Mouse (Mus musculus) forebrain, embryonic 14.5 days (tissue): ENCODE data around the gene Ttc9c. TPM values are rescaled to one million over a fixed set of nuclear protein-coding genes. Genes with fewer than 3 reads are reported as not detected.

Source experiments
- ATAC-seq: fragments of 200-750 bp; cut with Nextera tagmentation; 2 replicates; pipeline ENCODE4 v1.8.0; 2017; ENCODE audit warnings: mild to moderate bottlenecking, moderate library complexity
- DNase-seq: peaks from one replicate; pipeline ENCODE4 v3.0.0-alpha.2; 2015; ENCODE audit warnings: low spot score
- H3K27ac ChIP-seq: fragments of 300-500 bp; sonication (generic); 2 replicates; pipeline ENCODE4 v1.5.1; 2014; ENCODE audit warnings: low read depth, mild to moderate bottlenecking, control low read depth, low read length, moderate library complexity
- H3K27me3 ChIP-seq: fragments of 300-500 bp; sonication (generic); replicated peaks from 2 replicates; pipeline ENCODE4 v1.6.1; 2014; ENCODE audit warnings: low read length, control low read depth, mixed read lengths; ENCODE audit not compliant: control insufficient read depth, insufficient read depth
- H3K36me3 ChIP-seq: fragments of 300-500 bp; sonication (generic); 2 replicates; pipeline ENCODE4 v1.6.1; 2014; ENCODE audit warnings: low read length, control low read depth; ENCODE audit not compliant: control insufficient read depth, insufficient read depth
- H3K4me1 ChIP-seq: fragments of 300-500 bp; sonication (generic); 2 replicates; pipeline ENCODE4 v1.6.1; 2014; ENCODE audit warnings: antibody characterized with exemption, low read length, control low read depth; ENCODE audit not compliant: control insufficient read depth, insufficient read depth
- H3K4me2 ChIP-seq: fragments of 300-500 bp; sonication (generic); 2 replicates; pipeline ENCODE4 v1.6.1; 2014; ENCODE audit warnings: mild to moderate bottlenecking, control low read depth, low read length
- H3K4me3 ChIP-seq: fragments of 300-500 bp; sonication (generic); 2 replicates; pipeline ENCODE4 v1.5.1; 2014; ENCODE audit warnings: low read depth, low read length, control low read depth
- H3K9ac ChIP-seq: fragments of 300-500 bp; sonication (generic); 2 replicates; pipeline ENCODE4 v1.6.1; 2014; ENCODE audit warnings: mild to moderate bottlenecking, low read length, control low read depth, moderate library complexity
- H3K9me3 ChIP-seq: fragments of 300-500 bp; sonication (generic); replicated peaks from 2 replicates; pipeline ENCODE4 v1.6.1; 2016; ENCODE audit warnings: low read length, control low read depth, mixed read lengths; ENCODE audit not compliant: control insufficient read depth
- WGBS: fragments of 180-500 bp; shearing (Covaris S2); extraction: QIAGEN DNeasy Blood & Tissue Kit; methylation state at CpG from one replicate; pipeline ENCODE4 v1.1.7; 2014; 5-methylcytosine and 5-hydroxymethylcytosine counted together
- polyA plus RNA-seq: library from polyadenylated mRNA; unstranded; fragments of >200 nt; fragmentation: Nextera tagmentation; extraction: Ambion mirVana; gene quantifications from 2 replicates; pipeline ENCODE4 v1.2.1, GENCODE M21; 2014

The Ttc9c gene
- polyA plus RNA-seq, 1 experiment from 2014 or later, result 50.7 TPM

- WGBS, result 2% methylated on average over 25 of the region's 25 CpGs
- H3K4me2 ChIP-seq, result peak within 1 kb of the TSS; percentile 75
- H3K9me3 ChIP-seq, result no peaks in the 10 kb centered on the region
- H3K4me3 ChIP-seq, result peak within 1 kb of the TSS; percentile 68
- H3K27me3 ChIP-seq, result no peaks in the 10 kb centered on the region
- peak within 1 kb of the TSS; percentile 78 for H3K9ac ChIP-seq
- peak; percentile 75 for ATAC-seq
- peaks cover 13% of the 10 kb centered on the region for H3K4me1 ChIP-seq
- peak; percentile 95 for DNase-seq
- 0 out of 2 replicates have a peak within 1 kb of the TSS, but pooled peaks have one; percentile 14 for H3K27ac ChIP-seq
- H3K36me3 ChIP-seq, result peaks cover 18% of the 10 kb centered on the region
Observed at GRCm38 (mm10) chr19:8798264-8798946, 20.7 kb downstream of the Ttc9c start, which contains the start of gene Polr2g. Gene Polr2g, minus strand, starts transcription at chr19:8798577.

- H3K36me3 ChIP-seq, result peaks cover 27% of the 10 kb centered on the region
- no peak overlapping the region for H3K9ac ChIP-seq
- DNase-seq, result no peak
- H3K27ac ChIP-seq, result no peak overlapping the region
- H3K4me1 ChIP-seq, result no peaks in the 10 kb centered on the region
- H3K9me3 ChIP-seq, result no peaks in the 10 kb centered on the region
- ATAC-seq, result no peak
- no peak overlapping the region for H3K4me2 ChIP-seq
- no peak overlapping the region for H3K4me3 ChIP-seq
- WGBS, result 72% methylated on average over 7 of the region's 7 CpGs
- H3K27me3 ChIP-seq, result no peaks in the 10 kb centered on the region
Observed at GRCm38 (mm10) chr19:8790171-8790570, 29.0 kb downstream of the Ttc9c start.

- H3K27me3 ChIP-seq, result no peaks in the 10 kb centered on the region
- WGBS, result 37% methylated on average over 1 of the region's 1 CpGs
Observed at GRCm38 (mm10) chr19:8789171-8789570, 30.0 kb downstream of the Ttc9c start.

GRCm38 (mm10) chr19:8788521-8788920 is 30.6 kb downstream of the Ttc9c start:
- no peak overlapping the region for H3K27ac ChIP-seq
- H3K27me3 ChIP-seq, result no peaks in the 10 kb centered on the region
- H3K9me3 ChIP-seq, result no peaks in the 10 kb centered on the region
- peaks cover 15% of the 10 kb centered on the region for H3K36me3 ChIP-seq
- 19% methylated on average over 3 of the region's 3 CpGs for WGBS
- peak; percentile 25 for DNase-seq
- H3K9ac ChIP-seq, result no peak overlapping the region
- H3K4me2 ChIP-seq, result no peak overlapping the region
- H3K4me1 ChIP-seq, result no peaks in the 10 kb centered on the region
- no peak overlapping the region for H3K4me3 ChIP-seq
- ATAC-seq, result no peak

More at GRCm38 (mm10) chr19:8789171-8789570, 30.0 kb downstream of the Ttc9c start:
- Histone ChIP-seq H3K36me3 (peaks cover 19% of the 10 kb centered on the region), H3K27ac (peak overlapping the region; percentile 33; the same call in 1 of the 2 replicates), H3K4me3 (no peak overlapping the region), H3K4me2 (no peak overlapping the region), H3K4me1 (no peaks in the 10 kb centered on the region), H3K9me3 (no peaks in the 10 kb centered on the region), H3K9ac (no peak overlapping the region)
- DNase-seq (no peak), ATAC-seq (no peak)

GRCm38 (mm10) chr19:8786008-8786781 is 32.9 kb downstream of the Ttc9c start, which contains the start of gene Taf6l:
Gene Taf6l, minus strand, starts transcription at chr19:8786417.
- peak; percentile 100 for ATAC-seq
- WGBS, result under 1% methylated on average over 32 of the region's 32 CpGs
- no peaks in the 10 kb centered on the region for H3K9me3 ChIP-seq

GRCm38 (mm10) chr19:8774951-8775421 is 44.1 kb downstream of the Ttc9c start:
- H3K4me2 ChIP-seq, result peak overlapping the region; percentile 100
- peak overlapping the region; percentile 99 for H3K27ac ChIP-seq
- no peaks in the 10 kb centered on the region for H3K27me3 ChIP-seq
- no peak for ATAC-seq
- no peak for DNase-seq
- WGBS, result 6% methylated on average over 20 of the region's 20 CpGs
- no peaks in the 10 kb centered on the region for H3K9me3 ChIP-seq
- H3K4me1 ChIP-seq, result peaks cover 24% of the 10 kb centered on the region
- peak overlapping the region; percentile 94 for H3K9ac ChIP-seq
- H3K4me3 ChIP-seq, result peak overlapping the region; percentile 71
- peaks cover 49% of the 10 kb centered on the region for H3K36me3 ChIP-seq

More at GRCm38 (mm10) chr19:8786008-8786781, 32.9 kb downstream of the Ttc9c start, which contains the start of gene Taf6l:
- peak; percentile 98 for DNase-seq
- Histone ChIP-seq H3K27ac (peak within 1 kb of the TSS; percentile 72), H3K4me3 (peak within 1 kb of the TSS; percentile 50), H3K4me1 (no peaks in the 10 kb centered on the region), H3K9ac (peak within 1 kb of the TSS; percentile 71), H3K4me2 (peak within 1 kb of the TSS; percentile 69), H3K27me3 (no peaks in the 10 kb centered on the region), H3K36me3 (peaks cover 25% of the 10 kb centered on the region)

- H3K9me3 ChIP-seq, result no peaks in the 10 kb centered on the region
- H3K27ac ChIP-seq, result peak within 1 kb of the TSS; percentile 99
- peak within 1 kb of the TSS; percentile 71 for H3K4me3 ChIP-seq
- DNase-seq (peak; percentile 97), ATAC-seq (peak; percentile 96)
- H3K36me3 ChIP-seq, result peaks cover 56% of the 10 kb centered on the region
- H3K4me2 ChIP-seq, result peak within 1 kb of the TSS; percentile 100
- under 1% methylated on average over 67 of the region's 68 CpGs for WGBS
- peaks cover 24% of the 10 kb centered on the region for H3K4me1 ChIP-seq
- H3K27me3 ChIP-seq, result no peaks in the 10 kb centered on the region
- H3K9ac ChIP-seq, result peak within 1 kb of the TSS; percentile 94
Observed at GRCm38 (mm10) chr19:8774086-8774835, 44.9 kb downstream of the Ttc9c start, which contains the start of gene Tmem179b. Gene Tmem179b, minus strand, starts transcription at chr19:8774467.

GRCm38 (mm10) chr19:8773409-8773808 is 45.7 kb downstream of the Ttc9c start:
- no peak overlapping the region for H3K27ac ChIP-seq

More at GRCm38 (mm10) chr19:8773409-8773808, 45.7 kb downstream of the Ttc9c start:
- Histone ChIP-seq H3K36me3 (peaks cover 60% of the 10 kb centered on the region), H3K4me1 (peaks cover 24% of the 10 kb centered on the region), H3K9me3 (no peaks in the 10 kb centered on the region), H3K9ac (no peak overlapping the region; the same call in 1 of the 2 replicates), H3K4me2 (peak overlapping the region; percentile 100), H3K4me3 (peak overlapping the region; percentile 71), H3K27me3 (no peaks in the 10 kb centered on the region)
- 63% methylated on average over 6 of the region's 6 CpGs for WGBS
- DNase-seq (no peak), ATAC-seq (no peak)
